Mouse (Mus musculus) forebrain, embryonic 10.5 days (tissue): ENCODE measurements at regions not wholly inside any gene's neighbourhood (a gene's known extent, or its start where the extent isn't known, plus 50 kb on each side); places are given as distances from the start of the nearest gene placed in this dataset.

ENCODE experiments used
- DNase-seq: peaks from one replicate; pipeline ENCODE4 v3.0.0-alpha.2; 2017; ENCODE audit warnings: low spot score; ENCODE audit errors: extremely low spot score
- H3K27ac ChIP-seq: fragments of 300-500 bp; sonication (generic); 2 replicates; pipeline ENCODE4 v1.5.1; 2016; ENCODE audit warnings: mild to moderate bottlenecking
- H3K27me3 ChIP-seq: fragments of 300-500 bp; sonication (generic); 2 replicates; pipeline ENCODE4 v1.6.1; 2016; ENCODE audit warnings: mild to moderate bottlenecking; ENCODE audit not compliant: poor library complexity, severe bottlenecking
- H3K36me3 ChIP-seq: fragments of 300-500 bp; sonication (generic); replicated peaks from 2 replicates; pipeline ENCODE4 v1.6.1; 2016; ENCODE audit warnings: mild to moderate bottlenecking, moderate library complexity
- H3K4me1 ChIP-seq: fragments of 300-500 bp; sonication (generic); 2 replicates; pipeline ENCODE4 v1.6.1; 2016
- H3K4me3 ChIP-seq: fragments of 300-500 bp; sonication (generic); 2 replicates; pipeline ENCODE4 v1.5.1; 2016; ENCODE audit warnings: mild to moderate bottlenecking, moderate library complexity
- H3K9me3 ChIP-seq: fragments of 300-500 bp; sonication (generic); 2 replicates; pipeline ENCODE4 v1.6.1; 2016; ENCODE audit warnings: mild to moderate bottlenecking, moderate library complexity
- WGBS: fragments of 180-500 bp; shearing (Covaris S2); methylation state at CpG from one replicate; pipeline ENCODE4 v1.1.7; 2016; 5-methylcytosine and 5-hydroxymethylcytosine counted together

DNA sequence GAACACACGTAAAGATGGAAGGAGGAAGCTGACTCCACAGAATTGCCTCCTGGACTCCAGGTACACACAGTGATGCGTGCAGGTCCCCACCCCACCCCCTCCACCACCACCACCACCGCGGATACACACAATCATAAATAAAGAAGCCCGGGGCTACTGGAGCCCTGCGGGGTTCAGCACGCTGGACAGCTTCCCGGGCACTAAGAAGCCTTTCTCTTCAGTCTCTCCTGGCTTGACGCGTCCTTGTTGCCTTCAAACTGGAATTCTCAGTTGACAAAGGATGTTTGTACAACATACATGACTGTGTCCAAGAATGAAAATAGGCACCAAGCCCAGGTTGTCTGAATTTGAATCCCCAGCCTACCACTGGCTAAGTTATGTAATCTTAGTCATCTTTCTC, 180.2 kb downstream of the Ptpru start:
- WGBS = 29% methylated on average over 10 of the region's 10 CpGs
- H3K27ac ChIP-seq = no peak overlapping the region
- no peaks in the 10 kb centered on the region for H3K4me1 ChIP-seq
- no peaks in the 10 kb centered on the region for H3K9me3 ChIP-seq
- H3K36me3 ChIP-seq = no peaks in the 10 kb centered on the region
- no peaks in the 10 kb centered on the region for H3K27me3 ChIP-seq
- no peak overlapping the region for H3K4me3 ChIP-seq
- peak; percentile 16 for DNase-seq

DNA sequence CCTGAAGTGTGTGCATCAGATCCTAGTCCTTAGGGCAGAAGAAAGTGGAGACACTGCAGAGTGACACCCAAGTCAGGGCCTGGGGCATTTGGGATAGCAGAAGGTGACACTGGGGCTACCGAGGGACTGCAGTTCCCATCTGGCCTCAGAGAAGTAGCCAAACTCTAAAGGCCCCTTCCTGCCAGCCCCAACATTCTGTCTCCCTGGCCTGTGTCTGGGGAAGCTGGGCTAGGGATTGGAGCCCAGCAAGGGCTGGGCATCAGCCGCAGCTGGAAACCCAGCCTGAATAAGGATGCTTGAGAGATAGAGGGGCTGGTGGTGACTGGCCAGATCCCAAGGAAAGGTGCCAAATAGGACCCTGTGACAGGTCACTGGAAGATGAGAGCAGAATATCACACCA, 177.2 kb downstream of the Ptpru start:
- no peak for DNase-seq
- Histone ChIP-seq H3K4me1 (no peaks in the 10 kb centered on the region), H3K27me3 (no peaks in the 10 kb centered on the region), H3K9me3 (no peaks in the 10 kb centered on the region), H3K36me3 (no peaks in the 10 kb centered on the region), H3K4me3 (no peak overlapping the region), H3K27ac (no peak overlapping the region)
- WGBS = 88% methylated on average over 2 of the region's 2 CpGs

DNA sequence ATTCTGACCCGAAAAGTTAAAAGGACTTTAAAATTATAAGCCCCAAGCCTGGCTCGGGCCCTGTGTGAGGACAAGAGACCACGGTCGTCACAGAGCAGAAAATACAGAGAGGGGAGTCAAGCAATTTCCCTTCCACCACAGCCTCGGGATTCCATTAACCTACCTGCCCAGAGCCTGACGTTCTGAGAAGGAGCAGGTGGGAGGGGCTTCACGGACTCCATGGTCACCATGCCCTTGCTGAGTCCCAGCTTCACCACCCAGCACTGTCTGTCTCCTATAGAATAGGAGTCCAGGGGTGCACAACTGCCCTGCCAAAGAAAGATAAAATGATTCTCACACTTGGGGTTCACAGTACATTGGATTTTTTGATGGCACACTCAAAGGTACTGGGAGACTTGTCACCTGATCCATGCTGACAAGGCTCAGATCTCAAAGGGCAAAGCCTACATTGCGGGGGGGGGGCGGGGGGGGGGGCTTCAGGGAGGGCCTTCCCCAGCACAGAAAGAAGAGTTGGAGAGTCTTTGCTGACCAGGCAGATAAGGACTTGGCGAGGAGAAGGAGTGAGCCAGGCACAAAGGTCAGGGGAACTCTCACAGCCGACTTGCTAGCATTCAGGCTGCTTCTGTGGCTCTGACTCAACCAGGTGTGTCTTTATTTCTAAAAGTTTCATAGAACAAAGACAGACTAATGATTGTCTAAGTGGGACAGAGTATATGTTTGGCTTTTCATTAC, 166.1 kb downstream of the Ptpru start:
- no peaks in the 10 kb centered on the region for H3K36me3 ChIP-seq
- no peak overlapping the region for H3K4me3 ChIP-seq
- no peaks in the 10 kb centered on the region for H3K9me3 ChIP-seq
- peaks cover 8% of the 10 kb centered on the region for H3K4me1 ChIP-seq
- H3K27me3 ChIP-seq = no peaks in the 10 kb centered on the region
- no peak for DNase-seq
- WGBS = 62% methylated on average over 11 of the region's 11 CpGs
- H3K27ac ChIP-seq = no peak overlapping the region

DNA sequence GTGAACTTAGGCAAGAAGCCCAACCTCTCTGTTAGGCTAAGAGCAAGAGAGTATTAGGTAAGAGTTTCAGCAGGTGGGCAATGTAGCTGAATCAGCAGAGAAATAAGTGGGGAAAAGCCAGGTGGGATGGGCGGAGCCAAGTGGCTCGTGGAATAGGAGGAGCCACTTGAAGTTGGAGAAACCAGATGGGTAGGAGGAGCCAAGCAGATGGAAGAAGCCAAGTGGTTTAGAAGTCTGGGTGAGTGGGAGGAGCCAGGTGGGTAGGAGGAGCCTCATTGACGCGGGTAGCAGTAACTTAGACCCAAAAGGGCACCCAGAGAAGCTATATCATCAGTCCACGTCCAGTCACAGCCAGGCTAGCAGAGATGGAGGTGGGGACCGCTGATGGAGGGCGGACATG, 160.1 kb downstream of the Ptpru start:
- WGBS = 82% methylated on average over 7 of the region's 7 CpGs
- DNase-seq = no peak

DNA sequence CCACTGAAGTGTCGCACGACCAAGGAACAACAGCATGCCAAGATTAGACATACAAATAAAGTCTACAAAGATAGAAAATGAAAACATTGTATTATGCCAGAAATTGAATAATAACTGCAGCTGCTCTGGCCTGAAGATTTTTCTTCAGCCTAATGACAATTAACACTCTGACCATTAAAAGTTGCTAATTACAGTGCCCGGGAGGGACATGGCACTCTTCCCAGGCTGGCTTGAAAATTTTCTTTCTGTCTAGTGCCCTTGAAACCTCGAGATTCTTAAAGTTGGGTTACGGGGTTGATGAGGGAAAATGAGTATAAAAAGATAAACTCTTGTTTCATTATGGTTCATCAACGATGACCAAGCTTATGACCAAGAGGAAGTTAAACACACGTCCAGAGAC, 154.9 kb downstream of the Ptpru start:
- 88% methylated on average over 7 of the region's 7 CpGs for WGBS

More for the DNA sequence above, 160.1 kb downstream of the Ptpru start:
- Histone ChIP-seq H3K27me3 (no peaks in the 10 kb centered on the region), H3K9me3 (no peaks in the 10 kb centered on the region), H3K4me1 (0 out of 2 replicates have a peak, but pooled peaks cover 4% of the 10 kb centered on the region), H3K36me3 (no peaks in the 10 kb centered on the region), H3K27ac (no peak overlapping the region), H3K4me3 (no peak overlapping the region)

DNA sequence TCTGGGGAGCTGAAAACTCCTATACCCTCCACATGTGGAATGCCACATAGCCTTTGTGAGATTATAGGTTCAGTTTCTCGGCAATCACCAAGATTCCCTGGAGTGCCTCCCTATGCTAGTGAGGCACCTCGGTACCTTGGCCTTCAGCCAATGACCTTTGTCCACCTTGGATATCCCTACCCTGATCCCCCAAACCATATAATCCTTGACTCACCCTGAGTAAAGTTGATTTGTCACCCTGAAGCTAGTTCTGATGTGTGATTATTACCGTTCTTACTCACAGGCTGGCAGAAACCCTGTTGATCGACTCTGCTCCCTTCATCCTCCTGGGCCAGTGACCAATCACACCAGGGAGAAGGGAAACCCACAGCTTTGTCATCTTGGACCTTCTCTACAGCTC, 152.5 kb downstream of the Ptpru start:
- no peaks in the 10 kb centered on the region for H3K36me3 ChIP-seq
- 95% methylated on average over 4 of the region's 4 CpGs for WGBS

More for the DNA sequence above, 154.9 kb downstream of the Ptpru start:
- no peak overlapping the region for H3K4me3 ChIP-seq
- H3K27ac ChIP-seq = no peak overlapping the region
- no peak for DNase-seq
- H3K9me3 ChIP-seq = no peaks in the 10 kb centered on the region
- H3K36me3 ChIP-seq = no peaks in the 10 kb centered on the region
- H3K4me1 ChIP-seq = 0 out of 2 replicates have a peak, but pooled peaks cover 4% of the 10 kb centered on the region
- no peaks in the 10 kb centered on the region for H3K27me3 ChIP-seq

DNA sequence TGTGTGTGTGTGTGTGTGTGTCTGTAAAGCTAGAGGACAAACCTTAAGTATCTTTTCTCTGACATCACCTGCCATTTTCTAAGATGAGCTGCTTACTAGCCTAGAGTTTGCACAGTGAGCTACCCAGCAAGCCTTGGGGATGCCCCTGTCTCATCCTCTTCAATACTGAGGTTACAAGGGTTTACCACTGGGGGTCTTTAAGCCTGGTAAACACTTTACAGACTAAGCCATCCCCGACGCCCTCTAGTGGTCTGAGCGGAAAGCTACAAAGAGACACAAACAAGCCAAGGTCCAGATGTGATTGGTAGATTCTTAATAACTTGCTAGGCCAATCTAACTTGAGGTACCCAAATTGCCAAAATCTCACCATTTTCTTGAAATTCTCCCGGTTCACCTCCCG, 143.9 kb downstream of the Ptpru start:
- WGBS = 3% methylated on average over 5 of the region's 5 CpGs
- H3K27me3 ChIP-seq = no peaks in the 10 kb centered on the region
- no peaks in the 10 kb centered on the region for H3K9me3 ChIP-seq
- no peaks in the 10 kb centered on the region for H3K36me3 ChIP-seq
- DNase-seq = peak; percentile 62
- H3K4me3 ChIP-seq = no peak overlapping the region
- H3K27ac ChIP-seq = no peak overlapping the region
- H3K4me1 ChIP-seq = no peaks in the 10 kb centered on the region; the same call in 1 of the 2 replicates

More for the DNA sequence above, 152.5 kb downstream of the Ptpru start:
- Histone ChIP-seq H3K9me3 (no peaks in the 10 kb centered on the region), H3K27ac (no peak overlapping the region), H3K4me3 (no peak overlapping the region), H3K27me3 (no peaks in the 10 kb centered on the region), H3K4me1 (0 out of 2 replicates have a peak, but pooled peaks cover 4% of the 10 kb centered on the region)
- DNase-seq = no peak

DNA sequence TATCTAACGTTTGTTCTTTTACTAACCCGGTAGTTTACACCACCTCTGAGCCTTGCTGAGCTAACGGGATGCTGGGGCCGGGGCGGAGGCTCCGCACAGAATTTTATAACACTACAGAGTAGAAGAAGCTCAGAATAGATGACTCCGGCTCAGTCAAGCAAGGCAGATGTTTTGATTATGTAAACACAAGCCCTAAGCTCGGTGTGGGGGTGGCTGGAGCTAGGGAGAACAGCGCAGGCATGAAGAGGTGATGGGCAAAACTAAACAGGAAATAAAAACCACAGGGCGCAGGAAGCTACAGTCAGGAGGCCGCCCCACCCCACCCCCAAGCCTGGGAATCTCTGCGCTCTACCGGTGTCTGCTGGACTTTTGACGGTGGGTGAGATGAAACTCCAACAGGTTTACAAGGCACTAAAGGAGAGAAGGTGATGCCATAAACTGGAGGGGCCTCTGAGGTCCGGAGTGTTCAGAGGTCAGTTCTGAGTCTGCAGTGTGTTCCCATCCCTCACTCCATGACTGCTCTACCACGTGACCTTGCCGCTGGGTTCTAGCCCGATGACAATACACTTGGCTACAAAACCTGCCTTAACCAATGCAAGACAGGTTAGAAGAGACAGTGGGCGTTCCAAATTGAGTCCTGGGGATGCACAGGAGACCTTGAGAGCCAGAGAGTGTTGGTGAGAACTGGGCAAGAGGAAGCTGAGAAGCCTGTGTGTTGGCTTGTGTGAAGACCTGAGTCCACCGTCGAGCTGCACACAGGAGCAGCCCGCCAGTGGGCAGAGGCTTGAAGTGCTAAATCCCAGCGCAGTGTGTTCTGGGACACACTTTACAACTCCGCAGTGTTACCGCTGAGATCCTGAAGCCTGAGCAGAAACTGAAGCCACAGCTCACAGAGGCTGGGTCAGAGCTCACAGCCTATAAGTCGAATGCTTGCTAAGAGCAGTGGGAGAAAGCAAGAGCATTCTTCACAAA, 141.9 kb downstream of the Ptpru start:
- no peak overlapping the region for H3K4me3 ChIP-seq
- no peaks in the 10 kb centered on the region; the same call in 1 of the 2 replicates for H3K4me1 ChIP-seq
- H3K9me3 ChIP-seq = no peaks in the 10 kb centered on the region
- DNase-seq = no peak
- WGBS = 85% methylated on average over 26 of the region's 26 CpGs
- no peaks in the 10 kb centered on the region for H3K27me3 ChIP-seq
- H3K36me3 ChIP-seq = no peaks in the 10 kb centered on the region
- H3K27ac ChIP-seq = no peak overlapping the region
